Mouse (Mus musculus): ENCODE measurements around the gene Tmub1. TPM values are rescaled to one million over a fixed set of nuclear protein-coding genes. Genes with fewer than 3 reads are reported as not detected.

The Tmub1 gene
- polyA plus RNA-seq, 1 experiment from 2014 or later, result 26.4 TPM

- DNase-seq (ENCODE audit: low read depth, low spot score), result no peak
- ChIA-PET POLR2A (interaction anchor here (1.1 to 1.3 kb wide), 2 partner anchors 12 to 41 kb away, joined by 4 to 8 read pairs; no protein-coding TSS in a partner anchor), CTCF (interaction anchor here (1.0 to 13.4 kb wide), 4 partner anchors 19 to 73 kb away, joined by 3 to 106 read pairs (median 6); partner anchors contain the start of genes Abcb8, Atg9b and Fastk)
- no peaks in the 10 kb centered on the region for H3K27me3 ChIP-seq
- ATAC-seq, result no peak
- in situ Hi-C loops (cut with MboI; ENCODE audit: low pct_unique_long_range_greater_than_20kb), result loop anchor here (10.0 kb wide), 1 partner anchor 202 kb away; no protein-coding TSS in a partner anchor
- TF ChIP-seq CTCF (IDR thresholded peaks at IDR 0.05), result no peak
Observed at GRCm38 (mm10) chr5:24466762-24467161, 19.1 kb upstream of the Tmub1 start.

- DNase-seq (ENCODE audit: low read depth, low spot score), result no peak
- ChIA-PET CTCF (interaction anchor here (1.0 to 1.2 kb wide), 2 partner anchors 10 to 62 kb away, joined by 3 to 4 read pairs; partner anchors contain the start of gene Abcb8), POLR2A (interaction anchor here (1.6 kb wide), 1 partner anchor 11 kb away, joined by 8 read pairs; no protein-coding TSS in a partner anchor)
- no peak for TF ChIP-seq CTCF (IDR thresholded peaks at IDR 0.05)
- no peaks in the 10 kb centered on the region for H3K27me3 ChIP-seq
- ATAC-seq, result no peak
- in situ Hi-C loops (cut with MboI; ENCODE audit: low pct_unique_long_range_greater_than_20kb), result no loop called here
Observed at GRCm38 (mm10) chr5:24455613-24456012, 8.0 kb upstream of the Tmub1 start.

- no peaks in the 10 kb centered on the region for H3K27me3 ChIP-seq
- DNase-seq (ENCODE audit: low read depth, low spot score), result no peak
- ATAC-seq, result no peak
- CTCF ChIA-PET, result interaction anchor here (1.0 to 1.2 kb wide), 2 partner anchors 11 to 62 kb away, joined by 3 to 4 read pairs; partner anchors contain the start of gene Abcb8
- no peak for TF ChIP-seq CTCF (IDR thresholded peaks at IDR 0.05)
- POLR2A ChIA-PET, result interaction anchor here (1.6 kb wide), 1 partner anchor 11 kb away, joined by 8 read pairs; no protein-coding TSS in a partner anchor
- in situ Hi-C loops (cut with MboI; ENCODE audit: low pct_unique_long_range_greater_than_20kb), result no loop called here
Observed at GRCm38 (mm10) chr5:24455076-24455475, 7.4 kb upstream of the Tmub1 start.

GRCm38 (mm10) chr5:24453985-24454303 lies 6.3 kb upstream of the Tmub1 start:
- CTCF ChIA-PET, result interaction anchor here (2.3 kb wide), 1 partner anchor 60 kb away, joined by 8 read pairs; no protein-coding TSS in a partner anchor
- no peak for TF ChIP-seq CTCF (IDR thresholded peaks at IDR 0.05)
- DNase-seq (ENCODE audit: low read depth, low spot score), result no peak
- ATAC-seq, result no peak
- POLR2A ChIA-PET, result interaction anchor here (1.1 to 3.5 kb wide), 5 partner anchors 9 to 28 kb away, joined by 3 to 26 read pairs (median 3); no protein-coding TSS in a partner anchor
- H3K27me3 ChIP-seq, result no peaks in the 10 kb centered on the region
- in situ Hi-C loops (cut with MboI; ENCODE audit: low pct_unique_long_range_greater_than_20kb), result no loop called here

GRCm38 (mm10) chr5:24453283-24453984 lies 5.8 kb upstream of the Tmub1 start:
- no peak for ATAC-seq
- ChIA-PET POLR2A (interaction anchor here (1.1 to 3.5 kb wide), 4 partner anchors 9 to 28 kb away, joined by 3 to 26 read pairs (median 3); no protein-coding TSS in a partner anchor), CTCF (interaction anchor here (1.1 to 2.3 kb wide), 2 partner anchors 11 to 59 kb away, joined by 3 to 8 read pairs; no protein-coding TSS in a partner anchor)
- in situ Hi-C loops (cut with MboI; ENCODE audit: low pct_unique_long_range_greater_than_20kb), result no loop called here
- DNase-seq (ENCODE audit: low read depth, low spot score), result no peak
- H3K27me3 ChIP-seq, result no peaks in the 10 kb centered on the region
- no peak for TF ChIP-seq CTCF (IDR thresholded peaks at IDR 0.05)

- TF ChIP-seq CTCF (IDR thresholded peaks at IDR 0.05), result no peak
- POLR2A ChIA-PET, result interaction anchor here (1.0 to 3.5 kb wide), 8 partner anchors 8 to 368 kb away, joined by 3 to 26 read pairs (median 4); no protein-coding TSS in a partner anchor
- in situ Hi-C loops (cut with MboI; ENCODE audit: low pct_unique_long_range_greater_than_20kb), result no loop called here
- no peaks in the 10 kb centered on the region for H3K27me3 ChIP-seq
- ATAC-seq (peak; percentile 28), DNase-seq (ENCODE audit: low read depth, low spot score) (no peak)
- CTCF ChIA-PET, result interaction anchor here (1.1 to 2.3 kb wide), 2 partner anchors 10 to 58 kb away, joined by 3 to 8 read pairs; no protein-coding TSS in a partner anchor
Observed at GRCm38 (mm10) chr5:24452691-24453233, 5.1 kb upstream of the Tmub1 start.

GRCm38 (mm10) chr5:24452030-24452690 lies 4.5 kb upstream of the Tmub1 start, which contains the start of gene Agap3:
Agap3 (plus strand) TSS chr5:24452177.
- ATAC-seq, result peak; percentile 14
- ChIA-PET CTCF (interaction anchor here (1.1 to 2.3 kb wide), 3 partner anchors 10 to 58 kb away, joined by 3 to 8 read pairs (median 5); no protein-coding TSS in a partner anchor), POLR2A (interaction anchor here (0.9 to 3.5 kb wide), 9 partner anchors 9 to 368 kb away, joined by 3 to 26 read pairs (median 4); no protein-coding TSS in a partner anchor)
- DNase-seq (ENCODE audit: low read depth, low spot score), result no peak
- no peak for TF ChIP-seq CTCF (IDR thresholded peaks at IDR 0.05)
- H3K27me3 ChIP-seq, result no peaks in the 10 kb centered on the region
- in situ Hi-C loops (cut with MboI; ENCODE audit: low pct_unique_long_range_greater_than_20kb), result no loop called here

GRCm38 (mm10) chr5:24451264-24452029 lies 3.8 kb upstream of the Tmub1 start:
- ChIA-PET CTCF (interaction anchor here (1.0 to 2.4 kb wide), 3 partner anchors 19 to 57 kb away, joined by 3 to 15 read pairs (median 5); partner anchors contain the start of gene Abcb8), POLR2A (interaction anchor here (0.9 to 3.5 kb wide), 8 partner anchors 10 to 369 kb away, joined by 3 to 26 read pairs (median 4); no protein-coding TSS in a partner anchor)
- TF ChIP-seq CTCF (IDR thresholded peaks at IDR 0.05), result no peak
- no peaks in the 10 kb centered on the region for H3K27me3 ChIP-seq
- in situ Hi-C loops (cut with MboI; ENCODE audit: low pct_unique_long_range_greater_than_20kb), result no loop called here
- no peak for DNase-seq (ENCODE audit: low read depth, low spot score)
- ATAC-seq, result peak; percentile 44

- in situ Hi-C loops (cut with MboI; ENCODE audit: low pct_unique_long_range_greater_than_20kb), result loop anchor here (25.0 kb wide), 1 partner anchor 1009 kb away; the partner anchor contains the start of gene Kmt2e
- no peak for ATAC-seq
- H3K27me3 ChIP-seq, result no peaks in the 10 kb centered on the region
- TF ChIP-seq CTCF (IDR thresholded peaks at IDR 0.05), result no peak
- ChIA-PET POLR2A (interaction anchor here (8.8 kb wide), 1 partner anchor 17 kb away, joined by 150 read pairs; the partner anchor contains the start of genes Cdk5 and Slc4a2), CTCF (interaction anchor here (0.9 to 2.8 kb wide), 9 partner anchors 10 to 52 kb away, joined by 3 to 12 read pairs (median 4); partner anchors contain the start of genes Abcb8, Cdk5 and Slc4a2)
- DNase-seq (ENCODE audit: low read depth, low spot score), result no peak
Observed at GRCm38 (mm10) chr5:24446630-24447029, 1.0 kb downstream of the Tmub1 start.
